Mouse (Mus musculus) telencephalon, adult 2 months (tissue): ENCODE data around the gene Dmrtc1a.
"Not testable (repeated sequence)": the region's sequence is repeated elsewhere in the genome, so short reads cannot be mapped to it uniquely, and the experiment has no call there.

ENCODE experiments used
- DNase-seq: peaks from one replicate; pipeline ENCODE4 v3.0.0-alpha.2; 2011; ENCODE audit warnings: low read depth, low spot score

The Dmrtc1a gene

DNA sequence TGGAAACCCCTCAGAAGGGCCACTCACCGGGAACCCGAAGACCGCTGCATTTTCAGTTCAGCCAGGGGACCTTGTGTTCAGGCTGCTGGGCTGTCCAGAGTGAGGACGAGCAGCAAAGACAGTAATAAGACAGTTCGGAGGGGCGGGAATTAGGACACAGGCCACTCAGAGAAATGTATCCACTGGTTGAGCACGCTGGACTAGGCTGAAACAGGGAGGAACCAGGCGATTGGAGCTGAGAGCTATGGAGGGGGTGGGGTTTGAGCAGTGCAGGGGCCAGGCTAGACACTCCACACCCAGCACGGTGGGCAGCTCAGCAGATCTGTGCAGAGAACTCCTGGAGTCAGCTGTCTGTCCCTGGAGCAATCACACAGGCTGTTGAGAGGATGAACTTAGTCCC, at the start of gene Dmrtc1a, which contains the start of gene 1700011M02Rik:
Gene Dmrtc1a (minus strand): TSS at position 101 of the 400 bp plus-strand sequence.
Gene 1700011M02Rik (plus strand): TSS at position 319 of the 400 bp plus-strand sequence.
- not testable (repeated sequence) for DNase-seq

DNA sequence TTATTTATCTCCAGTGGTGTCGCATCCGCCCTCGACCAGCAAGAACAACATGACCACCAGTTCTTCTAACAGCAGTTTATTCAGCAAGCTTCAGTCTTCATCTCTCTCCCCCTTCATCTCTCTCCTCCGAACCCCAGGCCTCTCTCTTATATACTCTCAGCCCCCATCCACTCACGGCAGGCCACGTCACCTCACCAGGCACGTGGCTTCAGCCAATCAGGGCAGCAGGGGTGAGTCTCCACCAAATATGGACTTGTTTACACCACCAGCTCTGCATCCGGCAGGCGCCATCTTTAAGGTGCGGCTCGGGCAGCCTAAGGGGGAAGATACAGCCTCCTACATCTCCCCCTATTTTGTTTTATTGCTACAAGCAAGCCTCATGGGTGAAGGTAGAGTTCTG, 41.6 kb upstream of the Dmrtc1a start:
- DNase-seq, result not testable (repeated sequence)

DNA sequence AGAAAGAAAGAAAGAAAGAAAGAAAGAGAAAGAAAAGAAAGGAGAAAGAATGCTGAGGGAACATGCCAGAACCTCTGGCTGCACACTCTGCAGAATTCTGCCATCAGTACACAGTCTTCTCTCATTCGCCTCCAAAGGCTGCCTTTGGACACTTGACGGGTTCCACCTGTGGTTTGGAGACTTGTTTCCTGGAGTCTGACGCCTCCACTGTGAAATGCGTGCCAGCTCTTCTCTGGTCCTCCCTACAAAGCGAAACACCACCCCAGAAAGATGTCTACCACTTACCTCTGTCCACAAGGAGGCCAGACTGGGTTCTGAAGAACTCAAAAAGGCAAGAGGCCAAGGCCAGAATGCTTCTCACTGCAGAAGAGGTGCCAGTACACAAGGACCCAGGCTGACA, 28.3 kb upstream of the Dmrtc1a start:
- DNase-seq, result no peak

DNA sequence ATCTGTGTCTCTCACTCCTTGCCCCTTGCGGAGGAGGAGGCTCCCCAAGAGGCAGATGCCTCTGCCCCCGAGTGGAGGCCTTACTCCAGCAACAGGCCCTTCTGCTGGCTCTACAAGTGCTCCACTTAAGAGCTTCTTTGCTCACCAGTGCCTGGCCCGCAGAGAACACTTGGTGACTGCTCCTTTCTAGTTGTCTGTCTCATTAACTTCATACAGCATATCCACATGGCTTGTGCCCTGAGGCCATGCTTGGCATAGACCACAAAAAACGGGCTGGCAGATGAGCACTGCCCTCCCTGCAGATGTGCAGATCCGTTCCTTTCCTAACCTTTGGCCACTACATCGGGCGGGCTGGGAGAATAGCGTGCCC, 25.9 kb upstream of the Dmrtc1a start:
- DNase-seq, result no peak

DNA sequence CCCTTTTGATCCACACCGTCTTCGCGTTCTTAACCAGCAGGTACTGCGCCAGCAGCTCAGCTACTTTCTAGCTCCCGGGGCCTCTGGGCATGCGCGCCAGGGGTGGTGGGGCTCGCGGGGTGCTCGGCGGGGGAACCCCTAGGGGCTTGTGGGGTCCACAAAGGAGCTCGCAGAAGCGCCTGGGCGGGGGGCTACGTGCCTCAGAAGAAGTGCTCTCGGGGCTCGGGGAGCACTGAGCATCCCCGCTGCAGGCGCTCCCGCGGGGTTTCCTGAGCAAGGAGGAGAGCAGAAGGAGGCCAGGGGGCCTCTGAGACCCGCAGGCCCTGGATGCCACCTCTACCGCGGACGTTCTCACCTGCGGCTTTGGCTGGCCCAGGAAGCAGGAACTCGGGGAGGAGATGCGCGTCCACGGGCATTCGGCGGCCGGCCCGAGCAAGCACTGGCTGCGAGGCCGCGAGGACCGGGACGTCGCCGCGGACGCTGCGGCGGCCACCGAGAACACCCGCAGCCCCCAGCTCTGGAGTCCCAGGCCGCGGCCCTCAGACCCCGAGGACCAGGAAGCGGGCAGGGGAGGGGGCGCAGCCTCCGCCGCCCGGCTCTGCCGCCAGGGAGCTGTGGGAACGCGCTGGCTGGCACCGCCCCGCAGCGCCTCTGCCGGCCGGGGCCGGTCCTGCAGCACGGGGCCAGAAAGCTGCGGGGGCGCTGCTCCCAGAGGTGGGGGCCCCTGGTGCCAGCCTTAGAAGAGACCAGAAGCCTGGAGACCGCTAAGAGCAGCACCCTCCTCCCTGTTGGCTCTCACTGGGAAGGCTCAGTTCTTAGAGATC, 25.3 kb upstream of the Dmrtc1a start:
- no peak for DNase-seq

DNA sequence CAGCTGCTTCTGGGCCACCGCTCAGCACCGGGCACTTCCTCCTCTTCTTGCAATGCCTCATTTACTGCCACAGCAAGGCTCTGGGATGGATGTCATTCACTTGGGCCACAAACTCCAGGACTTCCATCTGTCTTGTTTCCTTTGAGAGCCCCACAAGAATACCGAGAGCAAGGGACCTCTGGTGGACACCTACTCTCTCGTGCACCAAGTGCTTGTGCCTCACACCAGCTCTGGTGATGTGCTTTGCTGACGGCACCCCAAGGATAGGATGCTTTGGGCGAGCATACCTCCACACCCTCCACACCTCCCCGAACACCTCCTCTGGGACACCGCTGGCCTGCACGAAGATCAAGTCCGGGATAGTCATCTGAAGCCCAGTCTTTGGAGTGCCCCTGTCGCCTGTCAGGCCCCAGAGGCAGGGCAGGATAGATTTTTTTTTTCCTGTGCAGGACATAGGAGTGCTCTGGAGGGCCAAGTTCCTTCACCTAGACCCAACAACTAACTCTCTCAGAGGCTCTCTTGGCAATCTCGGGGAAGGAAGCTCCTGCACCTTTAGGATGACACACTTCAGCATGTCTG, 24.6 kb upstream of the Dmrtc1a start:
- no peak for DNase-seq

DNA sequence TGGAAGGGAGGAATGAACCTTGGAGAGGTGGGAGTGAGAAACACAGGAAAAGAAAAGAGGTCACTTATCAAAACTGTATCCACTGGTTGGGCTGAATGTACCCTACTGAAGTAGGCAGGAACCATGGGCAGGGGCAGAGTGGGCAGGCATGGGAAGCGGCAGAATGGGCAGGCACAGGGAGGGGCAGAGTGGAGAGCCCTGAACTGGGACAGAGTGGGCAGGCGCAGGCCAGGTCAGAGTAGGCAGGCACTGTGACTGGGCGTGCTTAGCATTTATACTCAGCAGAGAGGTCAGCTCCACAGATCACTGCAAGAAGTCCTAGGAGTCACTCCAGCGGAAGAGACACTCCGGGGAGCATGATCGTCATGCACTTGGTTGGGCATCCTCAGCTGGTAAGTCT, 19.6 kb upstream of the Dmrtc1a start, which contains the start of gene 1700018G05Rik:
Gene 1700018G05Rik (plus strand): TSS at position 301 of the 400 bp plus-strand sequence.
- DNase-seq, result not testable (repeated sequence)

DNA sequence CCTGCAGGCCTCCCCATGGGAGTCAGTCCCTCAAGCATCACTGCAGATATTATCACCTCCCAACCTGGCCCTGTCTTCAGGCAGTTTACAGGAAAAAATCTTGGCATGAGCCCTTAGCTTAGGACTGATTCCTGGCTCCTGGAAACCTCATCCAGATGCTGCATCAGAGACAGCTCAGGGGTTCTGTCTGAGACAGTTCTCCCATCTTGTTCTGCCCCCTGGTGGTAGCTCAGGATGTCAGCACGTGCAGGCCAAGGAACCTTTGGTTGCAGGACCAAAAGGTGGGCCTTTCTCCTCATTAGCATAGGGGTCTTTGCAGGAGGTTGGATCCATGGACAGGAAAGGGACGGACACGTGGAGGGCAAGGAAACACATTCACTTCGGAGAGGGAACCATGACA, 18.2 kb upstream of the Dmrtc1a start:
- not testable (repeated sequence) for DNase-seq

DNA sequence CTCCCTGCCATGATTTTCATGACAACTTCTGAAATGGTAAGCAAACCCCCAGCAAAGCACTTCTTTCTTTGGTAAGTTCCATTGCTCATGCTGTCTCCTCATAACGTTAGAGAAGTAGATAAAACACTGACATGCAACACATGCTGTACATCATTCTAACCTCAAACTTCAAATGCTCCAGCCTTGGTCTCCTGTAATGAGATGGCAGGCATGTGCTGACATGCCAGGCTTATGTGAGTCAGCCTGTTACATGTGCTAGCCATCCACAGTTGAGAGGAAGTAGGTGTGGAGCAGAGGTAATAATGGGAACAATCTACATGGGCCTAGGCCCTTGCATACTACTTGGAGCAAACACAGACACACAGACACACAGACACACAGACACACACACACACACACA, 6.3 kb upstream of the Dmrtc1a start:
- DNase-seq, result not testable (repeated sequence)

DNA sequence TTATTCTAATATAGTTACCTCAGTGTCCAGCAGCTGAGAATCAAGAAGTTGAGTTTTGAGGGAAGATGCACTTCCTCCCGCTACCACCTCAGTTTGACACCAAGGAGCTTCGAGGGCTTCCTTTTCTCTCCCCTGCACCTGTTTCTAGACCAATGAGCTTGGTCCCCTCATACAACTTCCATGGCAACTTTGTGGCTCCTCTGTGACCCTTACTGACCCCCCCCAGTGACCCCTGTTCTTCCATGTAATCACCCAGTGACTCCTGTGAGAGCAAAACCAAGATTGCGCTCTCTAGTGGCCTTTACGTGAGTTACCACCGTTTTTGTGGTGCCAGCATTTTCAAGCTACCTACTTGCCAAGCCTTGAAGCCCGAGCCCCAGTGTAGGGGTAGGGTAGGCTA, 40.6 kb downstream of the Dmrtc1a start, which contains the start of gene 1700031F05Rik:
Gene 1700031F05Rik (minus strand): TSS at position 101 of the 400 bp plus-strand sequence.
- DNase-seq, result no peak

DNA sequence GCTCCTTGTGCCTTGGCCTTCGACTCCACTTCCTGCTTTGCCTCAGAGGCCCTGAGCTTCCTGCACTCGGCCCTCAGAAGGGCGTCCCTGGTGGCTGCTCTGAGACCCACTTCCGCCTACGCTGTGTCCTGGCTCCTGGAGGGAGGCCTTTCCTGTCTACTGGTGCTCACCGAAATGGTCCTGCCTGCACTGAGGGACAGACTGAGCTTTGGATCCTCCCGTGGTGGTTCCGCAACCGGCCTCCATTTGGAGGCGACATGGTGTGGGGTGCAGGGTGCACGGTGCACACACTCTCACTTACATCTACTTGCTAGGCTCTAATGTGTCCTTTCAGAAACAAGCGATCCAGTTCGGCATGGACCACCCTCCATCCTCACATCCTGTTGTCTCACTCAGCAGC, 54.0 kb downstream of the Dmrtc1a start, which contains the start of gene Dmrtc1c2:
Gene Dmrtc1c2 (minus strand): TSS at position 101 of the 400 bp plus-strand sequence.
- not testable (repeated sequence) for DNase-seq
